Mouse (Mus musculus) embryonic facial prominence, embryonic 12.5 days (tissue): ENCODE measurements around the gene Ppp3ca. TPM values are rescaled to one million over a fixed set of nuclear protein-coding genes. Genes with fewer than 3 reads are reported as not detected.

Source experiments
- ATAC-seq: fragments of 200-750 bp; cut with Nextera tagmentation; 2 replicates; pipeline ENCODE4 v1.8.0; 2017; ENCODE audit not compliant: insufficient number of reproducible peaks, insufficient read depth, low FRiP score, low TSS enrichment
- H3K27ac ChIP-seq: fragments of 300-500 bp; sonication (generic); 2 replicates; pipeline ENCODE4 v1.5.1; 2016; ENCODE audit warnings: mild to moderate bottlenecking
- H3K27me3 ChIP-seq: fragments of 300-500 bp; sonication (generic); 2 replicates; pipeline ENCODE4 v1.6.1; 2016; ENCODE audit warnings: mild to moderate bottlenecking, moderate library complexity
- H3K36me3 ChIP-seq: fragments of 300-500 bp; sonication (generic); 2 replicates; pipeline ENCODE4 v1.6.1; 2016; ENCODE audit warnings: mild to moderate bottlenecking
- H3K4me1 ChIP-seq: fragments of 300-500 bp; sonication (generic); 2 replicates; pipeline ENCODE4 v1.6.1; 2016
- H3K4me2 ChIP-seq: fragments of 300-500 bp; sonication (generic); replicated peaks from 2 replicates; pipeline ENCODE4 v1.6.1; 2016; ENCODE audit warnings: mild to moderate bottlenecking, moderate library complexity
- H3K4me3 ChIP-seq: fragments of 300-500 bp; sonication (generic); 2 replicates; pipeline ENCODE4 v1.5.1; 2016; ENCODE audit warnings: mild to moderate bottlenecking
- H3K9ac ChIP-seq: fragments of 300-500 bp; sonication (generic); 2 replicates; pipeline ENCODE4 v1.6.1; 2016; ENCODE audit warnings: mild to moderate bottlenecking, moderate library complexity
- H3K9me3 ChIP-seq: fragments of 300-500 bp; sonication (generic); 2 replicates; pipeline ENCODE4 v1.6.1; 2016; ENCODE audit warnings: mild to moderate bottlenecking, moderate library complexity
- WGBS: fragments of 180-500 bp; shearing (Covaris S2); methylation state at CpG from one replicate; pipeline ENCODE4 v1.1.7; 2016; 5-methylcytosine and 5-hydroxymethylcytosine counted together
- polyA plus RNA-seq: library from polyadenylated mRNA; unstranded; fragments of >200 nt; fragmentation: Nextera tagmentation; extraction: Ambion mirVana; gene quantifications from 2 replicates; pipeline ENCODE4 v1.2.1, GENCODE M21; 2016

Gene Ppp3ca
- polyA plus RNA-seq, 1 experiment from 2014 or later, result 110 TPM

DNA sequence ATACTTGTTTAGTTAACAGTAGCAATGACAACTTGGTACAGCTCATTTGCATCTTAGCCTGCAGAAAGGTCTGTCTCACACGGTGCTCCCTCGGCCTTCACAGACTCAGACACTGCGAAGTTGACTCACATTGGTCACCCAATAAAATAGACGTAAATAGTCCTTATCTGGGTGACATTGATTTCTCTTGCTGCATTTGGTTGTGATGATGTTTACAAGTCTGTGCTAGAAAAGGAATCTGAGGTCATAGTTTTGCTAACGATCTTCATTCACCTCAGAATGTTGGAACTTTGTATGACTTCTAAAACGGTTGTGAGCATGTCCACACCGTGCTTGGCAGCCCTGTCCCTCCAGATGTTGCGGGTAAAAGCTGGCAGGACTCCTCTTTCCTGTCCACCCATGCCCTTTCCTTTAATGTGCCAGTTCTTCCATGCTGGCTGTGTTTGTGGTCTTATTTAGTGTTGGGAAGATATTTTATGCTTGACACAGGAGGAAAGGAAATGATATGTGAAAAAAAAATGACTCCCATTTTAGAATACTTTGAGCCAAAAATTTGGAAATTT, 202.7 kb downstream of the Ppp3ca start:
- no peaks in the 10 kb centered on the region for H3K36me3 ChIP-seq
- H3K9ac ChIP-seq, result no peak overlapping the region
- no peaks in the 10 kb centered on the region for H3K9me3 ChIP-seq
- no peak overlapping the region for H3K27ac ChIP-seq
- no peak overlapping the region for H3K4me2 ChIP-seq
- no peak overlapping the region for H3K4me3 ChIP-seq
- H3K27me3 ChIP-seq, result no peaks in the 10 kb centered on the region
- no peak for ATAC-seq
- H3K4me1 ChIP-seq, result peaks cover 11% of the 10 kb centered on the region
- 76% methylated on average over 8 of the region's 8 CpGs for WGBS

DNA sequence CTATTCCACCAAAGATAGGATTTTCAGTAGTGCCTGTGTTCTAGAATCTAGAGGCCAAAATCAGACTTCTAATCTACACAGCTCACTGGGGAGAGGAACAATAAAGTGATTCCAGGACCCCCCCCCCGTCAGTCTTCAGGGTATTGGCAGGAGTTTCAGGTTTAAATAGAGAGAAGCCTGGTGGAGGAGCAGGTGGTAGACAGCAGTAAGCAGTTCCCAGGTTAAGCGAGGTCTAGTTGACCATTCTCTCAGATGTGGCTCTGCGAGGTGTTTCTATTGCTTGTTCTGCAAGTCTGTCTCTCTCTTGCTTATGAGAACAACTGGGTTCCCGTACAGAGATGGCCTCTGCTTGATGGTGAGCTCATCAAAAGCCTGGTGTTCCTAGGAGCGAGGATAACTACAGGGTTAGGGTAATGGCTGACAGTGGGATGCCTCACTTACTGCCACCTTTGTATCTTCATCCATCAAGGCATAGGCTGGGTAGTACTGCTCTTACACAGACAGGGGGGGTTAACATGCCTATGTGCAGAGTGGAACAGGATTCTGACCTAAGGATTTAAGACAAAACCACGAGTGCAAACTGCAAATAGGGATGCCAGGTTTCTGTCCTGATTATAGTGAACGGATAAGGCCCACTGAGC, 204.0 kb downstream of the Ppp3ca start:
- 84% methylated on average over 7 of the region's 7 CpGs for WGBS
- no peak for ATAC-seq
- H3K9ac ChIP-seq, result no peak overlapping the region
- no peaks in the 10 kb centered on the region for H3K27me3 ChIP-seq
- H3K36me3 ChIP-seq, result no peaks in the 10 kb centered on the region
- no peak overlapping the region for H3K4me2 ChIP-seq
- peaks cover 11% of the 10 kb centered on the region for H3K4me1 ChIP-seq
- H3K9me3 ChIP-seq, result no peaks in the 10 kb centered on the region
- no peak overlapping the region for H3K4me3 ChIP-seq
- no peak overlapping the region for H3K27ac ChIP-seq

DNA sequence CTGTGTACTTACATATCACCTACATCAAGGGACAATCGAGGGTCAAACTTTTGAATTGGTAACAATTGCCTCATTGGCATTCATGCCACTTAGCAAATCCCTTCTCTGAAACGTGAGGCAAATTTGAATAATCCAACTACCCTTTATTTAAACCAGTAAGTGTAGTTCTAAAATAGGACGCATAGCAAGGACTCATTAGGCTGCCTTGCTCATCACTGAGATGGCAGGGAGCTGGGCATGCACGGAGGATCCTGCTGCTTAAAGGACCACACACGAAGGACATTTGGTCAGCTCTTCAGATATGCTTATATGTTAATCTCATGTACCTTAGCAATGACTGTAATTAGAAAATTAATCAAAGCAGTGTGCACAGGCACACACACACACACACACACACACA, 204.6 kb downstream of the Ppp3ca start:
- ATAC-seq, result no peak
- WGBS, result 63% methylated on average over 5 of the region's 5 CpGs
- H3K9me3 ChIP-seq, result no peaks in the 10 kb centered on the region
- H3K9ac ChIP-seq, result no peak overlapping the region
- peaks cover 11% of the 10 kb centered on the region for H3K4me1 ChIP-seq
- H3K27ac ChIP-seq, result no peak overlapping the region
- no peak overlapping the region for H3K4me2 ChIP-seq
- no peaks in the 10 kb centered on the region for H3K27me3 ChIP-seq
- no peak overlapping the region for H3K4me3 ChIP-seq
- no peaks in the 10 kb centered on the region for H3K36me3 ChIP-seq

- Histone ChIP-seq H3K27me3 (no peaks in the 10 kb centered on the region), H3K9me3 (no peaks in the 10 kb centered on the region), H3K27ac (no peak overlapping the region), H3K4me2 (no peak overlapping the region), H3K9ac (no peak overlapping the region), H3K4me3 (no peak overlapping the region), H3K4me1 (no peaks in the 10 kb centered on the region), H3K36me3 (no peaks in the 10 kb centered on the region)
- 84% methylated on average over 9 of the region's 9 CpGs for WGBS
- ATAC-seq, result no peak
These were observed 217.8 kb downstream of the Ppp3ca start for GRCm38 (mm10) chr3:136887741-136888140.

GRCm38 (mm10) chr3:136892140-136892539, 222.2 kb downstream of the Ppp3ca start:
- Histone ChIP-seq H3K27ac (no peak overlapping the region), H3K9me3 (no peaks in the 10 kb centered on the region), H3K36me3 (0 out of 2 replicates have a peak, but pooled peaks cover 6% of the 10 kb centered on the region), H3K9ac (no peak overlapping the region), H3K4me2 (no peak overlapping the region), H3K4me1 (no peaks in the 10 kb centered on the region), H3K27me3 (no peaks in the 10 kb centered on the region), H3K4me3 (no peak overlapping the region)
- ATAC-seq, result no peak
- 50% methylated on average over 3 of the region's 3 CpGs for WGBS

DNA sequence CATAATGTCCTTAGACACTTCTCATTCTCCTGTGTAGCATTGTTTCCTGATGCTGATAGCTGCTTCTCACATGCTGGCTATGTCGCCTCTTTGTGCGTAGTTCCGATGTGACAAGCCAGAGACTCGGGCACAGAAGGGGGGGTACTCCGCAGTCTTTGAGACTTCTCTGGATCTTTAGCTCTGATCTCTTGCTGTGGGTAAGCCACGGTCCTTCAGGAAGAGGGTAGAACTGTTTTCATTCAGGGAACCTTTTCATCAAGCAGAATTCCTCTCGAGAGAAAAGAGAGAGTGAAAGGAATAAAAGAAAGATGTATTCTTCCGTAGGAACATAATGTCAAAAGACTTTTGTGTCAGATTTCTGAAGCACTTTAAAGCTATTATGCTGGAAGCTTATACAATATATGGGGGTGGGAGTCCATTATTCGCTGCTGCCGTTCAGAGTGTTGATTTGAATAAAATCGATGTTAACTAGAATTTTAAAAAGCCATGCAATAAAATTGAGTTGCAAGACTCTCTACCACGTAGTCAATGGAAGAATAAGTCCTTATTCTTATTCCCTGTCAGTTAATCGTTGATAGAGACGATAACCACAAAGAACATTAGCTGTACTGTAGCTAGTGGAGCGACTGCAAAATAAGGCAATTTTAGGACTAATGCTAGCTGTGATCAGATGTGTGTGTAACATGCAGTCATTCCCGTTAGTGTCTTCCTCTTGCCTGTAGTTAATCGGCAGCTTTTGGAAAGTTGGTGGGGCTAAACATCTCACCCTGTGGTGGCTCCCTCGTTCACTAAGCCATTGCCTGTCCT, 223.9 kb downstream of the Ppp3ca start:
- no peaks in the 10 kb centered on the region for H3K4me1 ChIP-seq
- H3K4me3 ChIP-seq, result no peak overlapping the region
- 79% methylated on average over 18 of the region's 18 CpGs for WGBS
- no peak overlapping the region for H3K4me2 ChIP-seq
- no peaks in the 10 kb centered on the region for H3K27me3 ChIP-seq
- no peaks in the 10 kb centered on the region for H3K9me3 ChIP-seq
- no peak overlapping the region for H3K27ac ChIP-seq
- no peak for ATAC-seq
- 0 out of 2 replicates have a peak, but pooled peaks cover 6% of the 10 kb centered on the region for H3K36me3 ChIP-seq
- no peak overlapping the region for H3K9ac ChIP-seq

DNA sequence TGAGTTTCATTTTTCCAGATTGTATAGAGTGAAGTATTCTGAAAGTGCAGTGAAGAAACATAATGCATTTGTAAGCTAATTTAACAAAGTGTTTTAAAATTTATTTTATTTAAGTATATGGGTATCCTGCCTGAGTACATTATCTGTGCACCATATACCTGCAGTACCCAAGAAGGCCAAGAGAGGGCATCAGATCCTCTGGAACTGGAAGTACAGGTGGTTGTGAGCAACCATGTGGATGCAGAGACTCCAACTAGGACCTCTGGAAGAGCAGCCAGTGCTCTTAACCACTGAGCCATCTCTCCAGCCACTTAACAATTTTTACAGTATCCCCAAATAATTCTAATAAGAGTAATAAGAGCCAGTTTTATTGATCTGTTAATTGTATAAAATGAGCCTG, 225.6 kb downstream of the Ppp3ca start:
- no peak for ATAC-seq
- H3K36me3 ChIP-seq, result 0 out of 2 replicates have a peak, but pooled peaks cover 6% of the 10 kb centered on the region
- H3K9me3 ChIP-seq, result no peaks in the 10 kb centered on the region
- no peaks in the 10 kb centered on the region for H3K4me1 ChIP-seq
- no peak overlapping the region for H3K27ac ChIP-seq
- H3K9ac ChIP-seq, result no peak overlapping the region
- no peaks in the 10 kb centered on the region for H3K27me3 ChIP-seq
- no peak overlapping the region for H3K4me3 ChIP-seq
- no peak overlapping the region for H3K4me2 ChIP-seq

GRCm38 (mm10) chr3:136896276-136896675, 226.4 kb downstream of the Ppp3ca start:
- H3K4me3 ChIP-seq, result no peak overlapping the region
- H3K27ac ChIP-seq, result no peak overlapping the region
- H3K9me3 ChIP-seq, result no peaks in the 10 kb centered on the region
- ATAC-seq, result no peak
- H3K4me1 ChIP-seq, result no peaks in the 10 kb centered on the region
- H3K9ac ChIP-seq, result no peak overlapping the region
- H3K27me3 ChIP-seq, result no peaks in the 10 kb centered on the region
- H3K4me2 ChIP-seq, result no peak overlapping the region
- H3K36me3 ChIP-seq, result 0 out of 2 replicates have a peak, but pooled peaks cover 6% of the 10 kb centered on the region
- WGBS, result 92% methylated on average over 4 of the region's 4 CpGs

GRCm38 (mm10) chr3:136899744-136900143, 229.8 kb downstream of the Ppp3ca start:
- H3K4me3 ChIP-seq, result no peak overlapping the region
- no peak overlapping the region for H3K9ac ChIP-seq
- H3K4me1 ChIP-seq, result no peaks in the 10 kb centered on the region
- 71% methylated on average over 2 of the region's 2 CpGs for WGBS
- ATAC-seq, result no peak
- no peak overlapping the region for H3K27ac ChIP-seq
- H3K36me3 ChIP-seq, result peaks cover 15% of the 10 kb centered on the region
- no peak overlapping the region for H3K4me2 ChIP-seq
- H3K27me3 ChIP-seq, result no peaks in the 10 kb centered on the region
- no peaks in the 10 kb centered on the region for H3K9me3 ChIP-seq

GRCm38 (mm10) chr3:136900986-136901385, 231.1 kb downstream of the Ppp3ca start:
- Histone ChIP-seq H3K36me3 (peaks cover 10% of the 10 kb centered on the region), H3K27ac (no peak overlapping the region), H3K4me1 (no peaks in the 10 kb centered on the region), H3K9ac (no peak overlapping the region), H3K9me3 (no peaks in the 10 kb centered on the region), H3K4me2 (no peak overlapping the region), H3K27me3 (no peaks in the 10 kb centered on the region), H3K4me3 (no peak overlapping the region)
- ATAC-seq, result no peak
- 84% methylated on average over 6 of the region's 6 CpGs for WGBS

DNA sequence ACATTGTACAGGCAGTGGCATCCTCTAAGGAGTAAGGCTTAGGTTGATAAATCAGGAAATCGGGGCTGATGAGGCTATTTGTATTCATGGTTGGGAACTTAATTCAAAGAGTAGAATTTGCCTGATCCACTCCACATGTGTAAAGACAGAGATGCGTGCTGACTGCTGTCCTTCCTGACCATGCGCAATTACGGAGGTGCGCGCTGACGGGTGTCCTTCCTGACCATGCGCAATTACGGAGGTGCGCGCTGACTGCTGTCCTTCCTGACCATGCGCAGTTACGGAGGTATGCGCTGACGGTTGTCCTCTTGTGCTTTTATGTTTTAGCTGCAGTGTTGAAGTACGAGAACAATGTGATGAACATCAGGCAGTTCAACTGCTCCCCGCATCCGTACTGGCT, 232.9 kb downstream of the Ppp3ca start:
- Histone ChIP-seq H3K36me3 (peaks cover 10% of the 10 kb centered on the region), H3K27me3 (no peaks in the 10 kb centered on the region), H3K9ac (no peak overlapping the region), H3K4me3 (no peak overlapping the region), H3K27ac (no peak overlapping the region), H3K4me1 (no peaks in the 10 kb centered on the region), H3K4me2 (no peak overlapping the region), H3K9me3 (no peaks in the 10 kb centered on the region)
- ATAC-seq, result no peak
- 95% methylated on average over 18 of the region's 18 CpGs for WGBS

- H3K36me3 ChIP-seq, result peaks cover 13% of the 10 kb centered on the region
- no peak overlapping the region for H3K4me3 ChIP-seq
- peaks cover 3% of the 10 kb centered on the region for H3K4me1 ChIP-seq
- no peak overlapping the region for H3K9ac ChIP-seq
- no peaks in the 10 kb centered on the region for H3K9me3 ChIP-seq
- 63% methylated on average over 1 of the region's 1 CpGs for WGBS
- ATAC-seq, result no peak
- H3K4me2 ChIP-seq, result no peak overlapping the region
- H3K27ac ChIP-seq, result no peak overlapping the region
- no peaks in the 10 kb centered on the region for H3K27me3 ChIP-seq
These were observed 235.7 kb downstream of the Ppp3ca start for GRCm38 (mm10) chr3:136905577-136905976.
